Mouse (Mus musculus) embryonic facial prominence, embryonic 12.5 days (tissue): Measurements from ENCODE around the gene Tmem125. TPM values are rescaled to one million over a fixed set of nuclear protein-coding genes. Genes with fewer than 3 reads are reported as not detected.
A peak's percentile ranks its signal among the peaks of the same experiment; 100 is the strongest.

ENCODE experiments used
- ATAC-seq: fragments of 200-750 bp; cut with Nextera tagmentation; 2 replicates; pipeline ENCODE4 v1.8.0; 2017; ENCODE audit not compliant: insufficient number of reproducible peaks, insufficient read depth, low FRiP score, low TSS enrichment
- H3K27ac ChIP-seq: fragments of 300-500 bp; sonication (generic); 2 replicates; pipeline ENCODE4 v1.5.1; 2016; ENCODE audit warnings: mild to moderate bottlenecking
- H3K27me3 ChIP-seq: fragments of 300-500 bp; sonication (generic); 2 replicates; pipeline ENCODE4 v1.6.1; 2016; ENCODE audit warnings: mild to moderate bottlenecking, moderate library complexity
- H3K36me3 ChIP-seq: fragments of 300-500 bp; sonication (generic); 2 replicates; pipeline ENCODE4 v1.6.1; 2016; ENCODE audit warnings: mild to moderate bottlenecking
- H3K4me1 ChIP-seq: fragments of 300-500 bp; sonication (generic); 2 replicates; pipeline ENCODE4 v1.6.1; 2016
- H3K4me2 ChIP-seq: fragments of 300-500 bp; sonication (generic); replicated peaks from 2 replicates; pipeline ENCODE4 v1.6.1; 2016; ENCODE audit warnings: mild to moderate bottlenecking, moderate library complexity
- H3K4me3 ChIP-seq: fragments of 300-500 bp; sonication (generic); 2 replicates; pipeline ENCODE4 v1.5.1; 2016; ENCODE audit warnings: mild to moderate bottlenecking
- H3K9ac ChIP-seq: fragments of 300-500 bp; sonication (generic); 2 replicates; pipeline ENCODE4 v1.6.1; 2016; ENCODE audit warnings: mild to moderate bottlenecking, moderate library complexity
- H3K9me3 ChIP-seq: fragments of 300-500 bp; sonication (generic); 2 replicates; pipeline ENCODE4 v1.6.1; 2016; ENCODE audit warnings: mild to moderate bottlenecking, moderate library complexity
- WGBS: fragments of 180-500 bp; shearing (Covaris S2); methylation state at CpG from one replicate; pipeline ENCODE4 v1.1.7; 2016; 5-methylcytosine and 5-hydroxymethylcytosine counted together
- polyA plus RNA-seq: library from polyadenylated mRNA; unstranded; fragments of >200 nt; fragmentation: Nextera tagmentation; extraction: Ambion mirVana; gene quantifications from 2 replicates; pipeline ENCODE4 v1.2.1, GENCODE M21; 2016

Tmem125 gene
- 0.80 and 0.87 TPM in 2 replicates for polyA plus RNA-seq

GRCm38 (mm10) chr4:118543592-118544260 lies at the start of gene Tmem125:
Gene Tmem125 (minus strand): TSS chr4:118544044.
- 1% methylated on average over 24 of the region's 24 CpGs for WGBS
- peaks cover 7% of the 10 kb centered on the region; the same call in 1 of the 2 replicates for H3K27me3 ChIP-seq
- H3K4me1 ChIP-seq, result peaks cover 19% of the 10 kb centered on the region
- no peak within 1 kb of the TSS for H3K27ac ChIP-seq
- no peak within 1 kb of the TSS for H3K9ac ChIP-seq
- H3K4me2 ChIP-seq, result peak within 1 kb of the TSS; percentile 54
- H3K9me3 ChIP-seq, result no peaks in the 10 kb centered on the region
- H3K36me3 ChIP-seq, result no peaks in the 10 kb centered on the region
- peak within 1 kb of the TSS; percentile 24 for H3K4me3 ChIP-seq
- ATAC-seq, result peak; percentile 80

- no peaks in the 10 kb centered on the region for H3K27me3 ChIP-seq
- ATAC-seq, result no peak
- 8% methylated on average over 7 of the region's 7 CpGs for WGBS
- H3K9ac ChIP-seq, result no peak overlapping the region
- no peaks in the 10 kb centered on the region for H3K36me3 ChIP-seq
- H3K9me3 ChIP-seq, result no peaks in the 10 kb centered on the region; the same call in 1 of the 2 replicates
- H3K4me3 ChIP-seq, result no peak overlapping the region
- peak overlapping the region; percentile 11; the same call in 1 of the 2 replicates for H3K4me2 ChIP-seq
- no peak overlapping the region for H3K27ac ChIP-seq
- peaks cover 2% of the 10 kb centered on the region; the same call in 1 of the 2 replicates for H3K4me1 ChIP-seq
Measured at GRCm38 (mm10) chr4:118589733-118590130, 45.9 kb upstream of the Tmem125 start.

GRCm38 (mm10) chr4:118589053-118589732 lies 45.3 kb upstream of the Tmem125 start:
- H3K4me2 ChIP-seq, result peak overlapping the region; percentile 11; the same call in 1 of the 2 replicates
- no peak overlapping the region for H3K4me3 ChIP-seq
- H3K9me3 ChIP-seq, result no peaks in the 10 kb centered on the region; the same call in 1 of the 2 replicates
- peaks cover 2% of the 10 kb centered on the region; the same call in 1 of the 2 replicates for H3K4me1 ChIP-seq
- H3K36me3 ChIP-seq, result no peaks in the 10 kb centered on the region
- H3K9ac ChIP-seq, result no peak overlapping the region
- no peak for ATAC-seq
- 67% methylated on average over 12 of the region's 12 CpGs for WGBS
- no peaks in the 10 kb centered on the region for H3K27me3 ChIP-seq
- no peak overlapping the region for H3K27ac ChIP-seq

- H3K9ac ChIP-seq, result no peak overlapping the region
- H3K27ac ChIP-seq, result no peak overlapping the region
- WGBS, result 90% methylated on average over 8 of the region's 8 CpGs
- no peak overlapping the region for H3K4me3 ChIP-seq
- H3K27me3 ChIP-seq, result no peaks in the 10 kb centered on the region
- no peaks in the 10 kb centered on the region for H3K36me3 ChIP-seq
- H3K4me1 ChIP-seq, result no peaks in the 10 kb centered on the region
- no peak overlapping the region for H3K4me2 ChIP-seq
- ATAC-seq, result no peak
- no peaks in the 10 kb centered on the region; the same call in 1 of the 2 replicates for H3K9me3 ChIP-seq
Measured at GRCm38 (mm10) chr4:118582629-118583028, 38.8 kb upstream of the Tmem125 start.

- H3K27me3 ChIP-seq, result no peaks in the 10 kb centered on the region
- no peak overlapping the region for H3K4me2 ChIP-seq
- WGBS, result 36% methylated on average over 11 of the region's 11 CpGs
- H3K4me1 ChIP-seq, result no peaks in the 10 kb centered on the region
- no peaks in the 10 kb centered on the region; the same call in 1 of the 2 replicates for H3K9me3 ChIP-seq
- ATAC-seq, result no peak
- no peaks in the 10 kb centered on the region for H3K36me3 ChIP-seq
- H3K4me3 ChIP-seq, result no peak overlapping the region
- H3K27ac ChIP-seq, result no peak overlapping the region
- H3K9ac ChIP-seq, result no peak overlapping the region
Measured at GRCm38 (mm10) chr4:118581508-118581907, 37.7 kb upstream of the Tmem125 start.

- H3K4me3 ChIP-seq, result no peak overlapping the region
- 40% methylated on average over 13 of the region's 13 CpGs for WGBS
- no peak overlapping the region for H3K4me2 ChIP-seq
- no peaks in the 10 kb centered on the region for H3K27me3 ChIP-seq
- no peak for ATAC-seq
- H3K9ac ChIP-seq, result no peak overlapping the region
- no peaks in the 10 kb centered on the region for H3K9me3 ChIP-seq
- no peaks in the 10 kb centered on the region for H3K36me3 ChIP-seq
- no peaks in the 10 kb centered on the region for H3K4me1 ChIP-seq
- H3K27ac ChIP-seq, result no peak overlapping the region
Measured at GRCm38 (mm10) chr4:118579313-118579712, 35.5 kb upstream of the Tmem125 start.

GRCm38 (mm10) chr4:118576097-118576496 lies 32.3 kb upstream of the Tmem125 start:
- H3K4me3 ChIP-seq, result no peak overlapping the region
- no peak for ATAC-seq
- H3K27me3 ChIP-seq, result no peaks in the 10 kb centered on the region
- no peak overlapping the region for H3K9ac ChIP-seq
- WGBS, result 6% methylated on average over 6 of the region's 6 CpGs
- no peaks in the 10 kb centered on the region for H3K4me1 ChIP-seq
- H3K27ac ChIP-seq, result no peak overlapping the region
- no peaks in the 10 kb centered on the region for H3K36me3 ChIP-seq
- no peak overlapping the region for H3K4me2 ChIP-seq
- H3K9me3 ChIP-seq, result no peaks in the 10 kb centered on the region

GRCm38 (mm10) chr4:118571441-118571840 lies 27.6 kb upstream of the Tmem125 start:
- ATAC-seq, result no peak
- no peak overlapping the region for H3K9ac ChIP-seq
- H3K4me1 ChIP-seq, result no peaks in the 10 kb centered on the region
- no peak overlapping the region for H3K4me3 ChIP-seq
- no peaks in the 10 kb centered on the region for H3K9me3 ChIP-seq
- WGBS, result 82% methylated on average over 15 of the region's 15 CpGs
- no peak overlapping the region for H3K27ac ChIP-seq
- no peaks in the 10 kb centered on the region for H3K36me3 ChIP-seq
- H3K27me3 ChIP-seq, result no peaks in the 10 kb centered on the region
- H3K4me2 ChIP-seq, result no peak overlapping the region

- no peak for ATAC-seq
- WGBS, result 77% methylated on average over 23 of the region's 23 CpGs
Measured at GRCm38 (mm10) chr4:118569320-118569719, 25.5 kb upstream of the Tmem125 start.

GRCm38 (mm10) chr4:118568709-118569108 lies 24.9 kb upstream of the Tmem125 start:
- Histone ChIP-seq H3K36me3 (no peaks in the 10 kb centered on the region), H3K9ac (no peak overlapping the region), H3K9me3 (no peaks in the 10 kb centered on the region), H3K4me2 (no peak overlapping the region), H3K4me1 (no peaks in the 10 kb centered on the region), H3K27me3 (no peaks in the 10 kb centered on the region), H3K4me3 (no peak overlapping the region), H3K27ac (no peak overlapping the region)
- 74% methylated on average over 10 of the region's 10 CpGs for WGBS
- no peak for ATAC-seq

More at GRCm38 (mm10) chr4:118569320-118569719, 25.5 kb upstream of the Tmem125 start:
- H3K36me3 ChIP-seq, result no peaks in the 10 kb centered on the region
- no peaks in the 10 kb centered on the region for H3K27me3 ChIP-seq
- no peak overlapping the region for H3K27ac ChIP-seq
- H3K9ac ChIP-seq, result no peak overlapping the region
- no peak overlapping the region for H3K4me2 ChIP-seq
- no peaks in the 10 kb centered on the region for H3K9me3 ChIP-seq
- H3K4me3 ChIP-seq, result no peak overlapping the region
- no peaks in the 10 kb centered on the region for H3K4me1 ChIP-seq

GRCm38 (mm10) chr4:118566161-118566676 lies 22.4 kb upstream of the Tmem125 start:
- Histone ChIP-seq H3K4me3 (no peak overlapping the region), H3K36me3 (no peaks in the 10 kb centered on the region), H3K4me1 (no peaks in the 10 kb centered on the region), H3K27ac (no peak overlapping the region), H3K9me3 (no peaks in the 10 kb centered on the region), H3K27me3 (no peaks in the 10 kb centered on the region), H3K4me2 (no peak overlapping the region), H3K9ac (no peak overlapping the region)
- no peak for ATAC-seq
- 30% methylated on average over 7 of the region's 7 CpGs for WGBS

GRCm38 (mm10) chr4:118564926-118565279 lies 21.1 kb upstream of the Tmem125 start:
- no peaks in the 10 kb centered on the region for H3K9me3 ChIP-seq

More at GRCm38 (mm10) chr4:118564926-118565279, 21.1 kb upstream of the Tmem125 start:
- Histone ChIP-seq H3K27ac (no peak overlapping the region), H3K4me3 (no peak overlapping the region), H3K4me1 (no peaks in the 10 kb centered on the region), H3K4me2 (no peak overlapping the region), H3K27me3 (no peaks in the 10 kb centered on the region), H3K36me3 (no peaks in the 10 kb centered on the region), H3K9ac (no peak overlapping the region)
- WGBS, result 61% methylated on average over 3 of the region's 3 CpGs
- ATAC-seq, result no peak
